Mouse (Mus musculus): ENCODE measurements at regions not wholly inside any gene's neighbourhood (a gene's known extent, or its start where the extent isn't known, plus 50 kb on each side); places are given as distances from the start of the nearest gene placed in this dataset.
"Not testable (repeated sequence)": the region's sequence is repeated elsewhere in the genome, so short reads cannot be mapped to it uniquely, and the experiment has no call there.

DNA sequence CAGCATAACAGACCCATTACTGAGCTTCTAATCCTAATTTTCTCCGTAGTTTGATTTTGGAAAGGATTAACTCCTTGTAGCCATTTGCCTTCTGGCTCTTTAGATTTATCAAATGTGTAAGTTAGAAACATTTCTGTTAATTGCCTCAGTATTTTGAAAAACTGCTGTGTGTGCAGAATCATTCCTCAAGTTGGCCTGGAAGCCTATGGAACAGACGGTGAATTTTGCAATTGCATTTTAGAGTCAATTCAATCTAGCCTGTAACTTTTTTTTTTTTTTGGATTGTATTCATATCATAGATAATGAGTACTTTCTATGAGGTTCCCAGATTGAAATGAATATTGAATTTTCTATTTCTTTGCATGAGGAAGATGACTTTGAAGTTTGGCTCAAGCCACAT lies 146.3 kb downstream of the Wdr20rt start:
- Histone ChIP-seq H3K27me3 (ENCODE audit: control insufficient read depth, insufficient read depth, low read length) (no peaks in the 10 kb centered on the region), H3K9ac (ENCODE audit: low read length) (no peak overlapping the region), H3K4me2 (ENCODE audit: low read depth, low read length) (no peak overlapping the region), H3K27ac (ENCODE audit: low read length) (no peak overlapping the region), H3K4me3 (ENCODE audit: low read length) (no peak overlapping the region), H3K9me3 (replicated peaks; ENCODE audit: control insufficient read depth, low read length) (no peaks in the 10 kb centered on the region), H3K4me1 (ENCODE audit: control insufficient read depth, insufficient read depth, low read length) (no peaks in the 10 kb centered on the region), H3K36me3 (ENCODE audit: control insufficient read depth, insufficient read depth) (no peaks in the 10 kb centered on the region)
- ATAC-seq (replicated peaks; ENCODE audit: extremely low read depth, insufficient read depth, low FRiP score) = no peak
- WGBS = 90% methylated on average over 2 of the region's 2 CpGs

DNA sequence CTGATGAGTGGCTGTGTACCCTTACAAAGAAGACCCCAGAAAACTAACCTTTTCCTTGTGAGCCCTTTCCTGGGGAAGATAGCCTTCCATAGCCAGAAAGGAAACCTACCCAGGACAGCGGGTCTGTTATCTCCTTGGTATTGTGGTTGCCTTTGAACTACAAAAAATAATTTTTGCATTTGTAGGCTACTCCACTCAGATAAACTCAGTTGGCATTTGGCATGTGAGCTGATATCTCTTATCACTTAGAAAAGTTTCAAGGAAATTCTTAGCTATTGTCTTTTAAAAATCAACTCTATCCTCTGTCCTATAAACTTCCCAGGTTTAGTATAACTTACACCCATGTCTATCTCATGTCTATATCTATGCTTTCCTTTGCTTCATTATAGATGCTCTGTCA lies 154.0 kb downstream of the Wdr20rt start:
- H3K4me3 ChIP-seq (ENCODE audit: low read length) = no peak overlapping the region
- H3K9ac ChIP-seq (ENCODE audit: low read length) = no peak overlapping the region
- H3K27me3 ChIP-seq (ENCODE audit: control insufficient read depth, insufficient read depth, low read length) = no peaks in the 10 kb centered on the region
- no peaks in the 10 kb centered on the region for H3K36me3 ChIP-seq (ENCODE audit: control insufficient read depth, insufficient read depth)
- WGBS = 74% methylated on average over 1 of the region's 1 CpGs
- H3K9me3 ChIP-seq (replicated peaks; ENCODE audit: control insufficient read depth, low read length) = no peaks in the 10 kb centered on the region
- no peaks in the 10 kb centered on the region for H3K4me1 ChIP-seq (ENCODE audit: control insufficient read depth, insufficient read depth, low read length)
- no peak overlapping the region for H3K4me2 ChIP-seq (ENCODE audit: low read depth, low read length)
- no peak for ATAC-seq (replicated peaks; ENCODE audit: extremely low read depth, insufficient read depth, low FRiP score)
- H3K27ac ChIP-seq (ENCODE audit: low read length) = no peak overlapping the region

DNA sequence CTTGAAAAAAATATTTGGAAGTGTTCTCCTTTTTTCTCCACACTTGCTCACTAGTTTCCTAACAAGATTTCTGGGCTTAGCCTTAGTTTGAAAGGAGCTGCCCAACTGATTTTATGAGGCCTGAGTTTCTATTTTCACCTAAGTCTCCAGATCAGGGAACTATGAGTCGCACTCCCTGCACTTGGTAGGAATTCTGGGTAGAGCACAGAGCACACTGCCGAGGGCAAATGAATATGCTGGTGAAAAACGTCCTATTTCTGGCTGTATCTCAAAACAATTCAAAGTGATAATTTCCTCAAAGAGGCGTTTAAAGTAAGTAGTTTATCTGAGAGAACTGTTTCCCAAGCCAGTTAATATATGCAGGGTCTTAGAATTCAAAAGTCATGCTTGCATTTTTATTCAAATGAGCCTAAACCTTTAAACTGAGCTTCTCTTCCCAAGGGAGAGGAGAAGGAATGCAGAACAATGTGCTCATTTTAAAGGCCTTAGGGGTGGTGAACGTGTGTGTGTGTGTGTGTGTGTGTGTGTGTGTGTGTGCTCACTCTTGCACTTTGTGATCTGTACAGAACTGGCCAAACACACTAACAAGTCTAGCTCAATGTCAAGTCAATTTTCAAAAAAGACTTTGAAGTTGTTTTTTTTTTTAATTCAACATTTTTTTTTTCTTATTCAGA lies 156.9 kb downstream of the Wdr20rt start:
- Histone ChIP-seq H3K36me3 (ENCODE audit: control insufficient read depth, insufficient read depth) (no peaks in the 10 kb centered on the region), H3K27me3 (ENCODE audit: control insufficient read depth, insufficient read depth, low read length) (no peaks in the 10 kb centered on the region), H3K4me3 (ENCODE audit: low read length) (no peak overlapping the region), H3K4me2 (ENCODE audit: low read depth, low read length) (no peak overlapping the region), H3K27ac (ENCODE audit: low read length) (no peak overlapping the region), H3K4me1 (ENCODE audit: control insufficient read depth, insufficient read depth, low read length) (peaks cover 2% of the 10 kb centered on the region; the same call in 1 of the 2 replicates), H3K9ac (ENCODE audit: low read length) (no peak overlapping the region), H3K9me3 (replicated peaks; ENCODE audit: control insufficient read depth, low read length) (no peaks in the 10 kb centered on the region)
- 31% methylated on average over 5 of the region's 5 CpGs for WGBS
- ATAC-seq (replicated peaks; ENCODE audit: extremely low read depth, insufficient read depth, low FRiP score) = no peak

DNA sequence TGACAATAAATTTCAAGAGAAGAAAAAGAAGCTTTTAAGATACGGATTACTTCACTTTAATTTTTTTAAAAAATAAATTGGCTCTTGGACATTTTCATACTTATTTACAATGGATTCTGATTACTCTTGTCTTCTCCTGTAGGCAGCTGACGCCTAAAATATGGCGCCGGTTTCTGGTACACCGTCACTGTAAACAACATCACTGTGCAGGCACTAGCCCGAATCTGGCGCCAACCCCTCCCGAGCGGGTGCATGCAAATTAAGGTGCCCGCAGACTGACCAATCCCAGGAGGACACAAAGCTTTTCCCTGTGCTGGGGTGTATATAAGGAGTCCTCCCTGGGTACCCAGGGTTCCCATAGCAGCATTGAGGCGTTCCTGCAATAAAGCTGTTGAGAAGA lies 157.5 kb downstream of the Wdr20rt start:
- 92% methylated on average over 11 of the region's 11 CpGs for WGBS
- H3K4me3 ChIP-seq (ENCODE audit: low read length); H3K27ac ChIP-seq (ENCODE audit: low read length); H3K4me2 ChIP-seq (ENCODE audit: low read depth, low read length); H3K9ac ChIP-seq (ENCODE audit: low read length); H3K27me3 ChIP-seq (ENCODE audit: control insufficient read depth, insufficient read depth, low read length); H3K36me3 ChIP-seq (ENCODE audit: control insufficient read depth, insufficient read depth); ATAC-seq (replicated peaks; ENCODE audit: extremely low read depth, insufficient read depth, low FRiP score); H3K9me3 ChIP-seq (replicated peaks; ENCODE audit: control insufficient read depth, low read length); H3K4me1 ChIP-seq (ENCODE audit: control insufficient read depth, insufficient read depth, low read length): not testable (repeated sequence)

DNA sequence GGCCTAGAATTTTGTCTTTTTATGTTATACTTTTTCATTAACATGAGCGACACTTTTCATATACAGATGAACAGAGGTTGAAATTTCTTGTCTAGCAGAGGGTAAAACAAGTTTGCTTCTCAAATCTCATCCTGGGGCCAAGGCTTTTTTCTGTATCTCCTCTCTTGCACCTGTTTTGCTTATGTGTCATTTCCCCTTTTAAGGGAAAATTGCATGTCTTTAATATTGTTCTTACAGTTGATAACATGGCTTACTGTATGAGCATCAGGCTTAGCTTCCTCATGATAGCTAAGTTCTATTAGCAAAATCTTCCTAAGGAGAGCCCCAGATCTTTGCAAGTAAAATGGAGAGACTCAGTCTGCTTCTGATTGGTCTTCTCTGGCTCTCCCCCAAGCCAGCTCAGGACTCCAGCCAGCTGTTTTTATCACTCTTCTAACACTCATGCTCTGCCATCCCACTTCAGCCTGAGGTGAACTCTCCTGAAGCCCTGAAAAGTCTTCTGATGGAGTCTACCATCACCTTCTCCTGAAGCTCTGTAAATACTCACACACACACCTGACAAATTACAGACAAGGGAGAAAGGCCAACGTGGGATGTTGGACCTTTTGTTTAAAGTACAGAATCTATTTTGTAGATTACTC lies 160.8 kb downstream of the Wdr20rt start:
- peak; percentile 90 for ATAC-seq (replicated peaks; ENCODE audit: extremely low read depth, insufficient read depth, low FRiP score)
- peaks cover 9% of the 10 kb centered on the region for H3K4me1 ChIP-seq (ENCODE audit: control insufficient read depth, insufficient read depth, low read length)
- H3K4me2 ChIP-seq (ENCODE audit: low read depth, low read length) = no peak overlapping the region
- H3K27ac ChIP-seq (ENCODE audit: low read length) = peak overlapping the region; percentile 62
- H3K9me3 ChIP-seq (replicated peaks; ENCODE audit: control insufficient read depth, low read length) = no peaks in the 10 kb centered on the region
- 47% methylated on average over 2 of the region's 2 CpGs for WGBS
- H3K4me3 ChIP-seq (ENCODE audit: low read length) = no peak overlapping the region
- H3K9ac ChIP-seq (ENCODE audit: low read length) = no peak overlapping the region
- no peaks in the 10 kb centered on the region for H3K27me3 ChIP-seq (ENCODE audit: control insufficient read depth, insufficient read depth, low read length)
- no peaks in the 10 kb centered on the region for H3K36me3 ChIP-seq (ENCODE audit: control insufficient read depth, insufficient read depth)

DNA sequence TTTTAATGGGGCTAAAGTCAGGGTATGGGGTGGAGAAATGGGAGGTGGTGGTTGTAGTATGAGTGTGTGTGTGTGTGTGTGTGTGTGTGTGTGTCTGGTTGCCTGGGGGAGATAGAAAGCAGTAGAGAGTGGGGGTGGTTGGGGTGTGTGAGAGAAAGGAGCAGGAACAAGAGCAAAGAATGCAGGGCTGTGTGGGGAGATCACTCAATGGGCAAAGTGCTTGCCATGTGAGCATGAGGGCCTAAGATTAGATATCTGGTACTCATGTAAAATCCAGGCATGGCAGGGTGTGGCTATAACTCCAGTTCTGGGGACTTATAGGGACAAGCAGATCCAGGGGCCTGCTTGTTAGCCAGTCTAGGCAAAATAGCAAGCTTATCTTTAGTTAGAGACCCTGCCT lies 161.7 kb downstream of the Wdr20rt start:
- Histone ChIP-seq H3K36me3 (ENCODE audit: control insufficient read depth, insufficient read depth) (no peaks in the 10 kb centered on the region), H3K4me3 (ENCODE audit: low read length) (no peak overlapping the region), H3K9ac (ENCODE audit: low read length) (no peak overlapping the region), H3K27me3 (ENCODE audit: control insufficient read depth, insufficient read depth, low read length) (no peaks in the 10 kb centered on the region), H3K4me2 (ENCODE audit: low read depth, low read length) (no peak overlapping the region), H3K4me1 (ENCODE audit: control insufficient read depth, insufficient read depth, low read length) (peaks cover 9% of the 10 kb centered on the region), H3K27ac (ENCODE audit: low read length) (0 out of 2 replicates have a peak overlapping the region, but pooled peaks have one; percentile 29), H3K9me3 (replicated peaks; ENCODE audit: control insufficient read depth, low read length) (no peaks in the 10 kb centered on the region)
- ATAC-seq (replicated peaks; ENCODE audit: extremely low read depth, insufficient read depth, low FRiP score) = peak; percentile 93

DNA sequence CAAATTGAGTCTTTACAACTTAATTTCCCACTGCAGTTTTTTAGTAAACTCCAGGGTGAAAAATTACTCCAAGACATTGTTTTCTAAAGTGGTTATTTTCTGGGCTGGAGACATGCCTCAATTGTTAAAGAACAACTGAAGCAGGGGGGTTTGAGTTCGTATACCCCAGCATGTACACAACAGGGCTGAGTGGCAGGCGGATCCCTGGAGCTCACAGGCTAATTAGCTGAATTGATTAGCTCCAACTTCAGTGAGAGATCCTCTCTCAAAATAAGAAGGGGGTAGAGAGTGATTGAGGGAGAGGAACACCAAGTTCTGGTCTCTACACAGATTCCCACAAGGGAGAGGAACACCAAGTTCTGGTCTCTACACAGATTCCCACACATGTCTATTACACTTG lies 164.2 kb downstream of the Wdr20rt start:
- Histone ChIP-seq H3K4me2 (ENCODE audit: low read depth, low read length) (no peak overlapping the region), H3K27ac (ENCODE audit: low read length) (no peak overlapping the region), H3K4me3 (ENCODE audit: low read length) (no peak overlapping the region), H3K4me1 (ENCODE audit: control insufficient read depth, insufficient read depth, low read length) (peaks cover 9% of the 10 kb centered on the region), H3K36me3 (ENCODE audit: control insufficient read depth, insufficient read depth) (no peaks in the 10 kb centered on the region), H3K9ac (ENCODE audit: low read length) (no peak overlapping the region), H3K9me3 (replicated peaks; ENCODE audit: control insufficient read depth, low read length) (no peaks in the 10 kb centered on the region), H3K27me3 (ENCODE audit: control insufficient read depth, insufficient read depth, low read length) (no peaks in the 10 kb centered on the region)
- WGBS = 84% methylated on average over 2 of the region's 2 CpGs
- ATAC-seq (replicated peaks; ENCODE audit: extremely low read depth, insufficient read depth, low FRiP score) = no peak

DNA sequence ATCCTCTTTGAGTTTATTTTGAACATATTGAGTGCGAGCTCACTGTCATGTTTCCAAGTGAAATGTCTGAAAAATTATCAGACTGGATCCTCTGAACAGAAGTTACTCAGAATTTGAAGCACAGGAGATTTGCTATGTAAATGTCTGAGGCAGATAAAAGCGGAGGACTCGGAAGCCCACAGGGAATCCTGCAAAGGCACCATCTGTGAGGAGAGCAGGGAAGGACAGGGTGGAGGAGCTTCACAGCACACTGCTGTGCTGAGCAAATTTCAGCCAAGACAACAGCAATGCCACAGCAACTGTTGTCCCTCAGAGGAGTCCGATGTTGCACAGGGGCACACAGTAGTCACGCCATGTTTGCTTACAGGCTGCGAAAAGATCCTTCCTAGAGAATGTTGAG lies 165.0 kb downstream of the Wdr20rt start:
- ATAC-seq (replicated peaks; ENCODE audit: extremely low read depth, insufficient read depth, low FRiP score) = no peak
- 87% methylated on average over 6 of the region's 6 CpGs for WGBS

DNA sequence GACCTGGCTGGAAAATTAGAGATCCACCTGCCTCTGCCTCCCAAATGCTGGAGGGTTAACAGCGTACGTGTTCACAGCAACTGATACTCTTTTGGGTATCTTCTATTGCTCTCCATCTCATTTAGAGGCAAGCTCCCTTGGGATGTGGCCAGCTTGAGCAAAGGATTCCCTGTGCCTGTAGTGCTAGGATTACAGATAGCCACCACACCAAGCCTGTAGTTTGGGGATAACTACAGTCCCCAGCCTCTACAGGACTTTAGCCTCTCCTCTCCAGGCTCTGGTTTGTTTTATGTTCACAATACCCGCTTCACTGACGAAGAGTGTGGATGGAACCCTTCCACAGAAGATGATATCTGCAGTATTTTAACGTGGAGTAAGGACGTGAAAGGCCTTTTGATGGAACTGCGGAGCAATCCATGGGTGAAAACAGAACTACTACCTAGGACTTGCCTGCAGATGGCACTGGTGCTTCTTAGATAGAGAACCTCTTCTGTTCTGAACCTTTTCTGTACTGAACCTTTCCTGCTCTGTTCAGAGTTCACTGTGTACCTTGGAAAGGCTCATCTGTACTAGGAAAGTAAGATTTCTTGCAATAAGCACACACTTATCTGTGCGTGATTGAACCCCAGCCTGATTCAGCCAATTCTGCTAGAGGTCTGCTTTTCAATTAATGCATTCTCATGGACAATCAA lies 176.6 kb downstream of the Wdr20rt start:
- Histone ChIP-seq H3K4me1 (ENCODE audit: control insufficient read depth, insufficient read depth, low read length) (no peaks in the 10 kb centered on the region), H3K9me3 (replicated peaks; ENCODE audit: control insufficient read depth, low read length) (no peaks in the 10 kb centered on the region), H3K4me3 (ENCODE audit: low read length) (no peak overlapping the region), H3K27me3 (ENCODE audit: control insufficient read depth, insufficient read depth, low read length) (no peaks in the 10 kb centered on the region), H3K4me2 (ENCODE audit: low read depth, low read length) (no peak overlapping the region), H3K9ac (ENCODE audit: low read length) (no peak overlapping the region), H3K36me3 (ENCODE audit: control insufficient read depth, insufficient read depth) (no peaks in the 10 kb centered on the region), H3K27ac (ENCODE audit: low read length) (no peak overlapping the region)
- peak; percentile 55 for ATAC-seq (replicated peaks; ENCODE audit: extremely low read depth, insufficient read depth, low FRiP score)
- 44% methylated on average over 8 of the region's 8 CpGs for WGBS

More for the DNA sequence above, 165.0 kb downstream of the Wdr20rt start:
- Histone ChIP-seq H3K9ac (ENCODE audit: low read length) (no peak overlapping the region), H3K9me3 (replicated peaks; ENCODE audit: control insufficient read depth, low read length) (no peaks in the 10 kb centered on the region), H3K4me3 (ENCODE audit: low read length) (no peak overlapping the region), H3K4me2 (ENCODE audit: low read depth, low read length) (no peak overlapping the region), H3K27me3 (ENCODE audit: control insufficient read depth, insufficient read depth, low read length) (no peaks in the 10 kb centered on the region), H3K27ac (ENCODE audit: low read length) (no peak overlapping the region), H3K36me3 (ENCODE audit: control insufficient read depth, insufficient read depth) (no peaks in the 10 kb centered on the region), H3K4me1 (ENCODE audit: control insufficient read depth, insufficient read depth, low read length) (peaks cover 9% of the 10 kb centered on the region)
